Mouse (Mus musculus): ENCODE measurements around the gene Rnf144b.

Rnf144b gene

DNA sequence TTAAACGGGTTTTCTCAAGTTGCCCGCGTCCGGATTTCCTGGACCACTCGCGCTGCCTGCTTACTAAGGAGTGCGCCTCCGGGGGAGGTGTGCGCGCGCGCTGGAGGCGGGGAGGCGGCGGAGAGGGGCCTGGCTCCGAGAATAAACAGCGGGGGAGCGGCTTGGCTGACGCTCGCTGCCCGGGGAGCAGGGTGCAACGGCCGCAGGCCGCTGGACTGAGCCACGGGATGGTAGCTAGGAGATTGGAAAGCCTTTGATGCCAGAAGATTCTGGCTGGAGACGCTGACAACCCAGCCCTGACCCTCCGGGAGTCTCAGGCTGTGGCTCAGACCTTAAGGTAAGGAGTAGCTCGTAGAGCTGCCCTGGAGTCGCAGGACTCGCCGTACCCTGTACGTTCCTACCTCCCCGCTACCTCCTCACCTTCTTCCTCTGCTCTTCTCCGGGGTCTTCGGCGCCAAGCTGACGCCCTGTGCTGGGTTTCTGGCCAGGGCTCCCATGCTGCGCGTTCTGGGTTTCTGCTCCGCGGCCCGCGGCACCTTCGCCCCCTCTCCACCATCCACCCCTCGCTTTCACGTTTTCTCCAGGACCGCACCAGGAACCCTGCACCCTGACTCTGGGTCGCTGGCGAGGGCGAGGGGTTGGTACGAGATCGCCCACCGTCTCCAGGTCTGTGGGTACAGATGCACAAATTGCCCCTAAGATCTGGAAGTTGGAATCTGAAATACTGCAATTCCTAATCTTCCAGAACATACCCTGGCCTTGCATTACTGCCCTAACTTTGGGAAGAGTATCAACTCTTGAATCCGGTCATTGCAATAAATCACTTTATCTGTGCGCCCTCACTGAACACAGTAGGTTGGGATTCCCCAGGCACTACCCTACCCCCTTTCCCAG is at the start of gene Rnf144b:
Gene Rnf144b (plus strand): TSS at position 120 of the 894 bp plus-strand sequence.
- peak; percentile 57 for DNase-seq (ENCODE audit: extremely low spot score, low spot score)

DNA sequence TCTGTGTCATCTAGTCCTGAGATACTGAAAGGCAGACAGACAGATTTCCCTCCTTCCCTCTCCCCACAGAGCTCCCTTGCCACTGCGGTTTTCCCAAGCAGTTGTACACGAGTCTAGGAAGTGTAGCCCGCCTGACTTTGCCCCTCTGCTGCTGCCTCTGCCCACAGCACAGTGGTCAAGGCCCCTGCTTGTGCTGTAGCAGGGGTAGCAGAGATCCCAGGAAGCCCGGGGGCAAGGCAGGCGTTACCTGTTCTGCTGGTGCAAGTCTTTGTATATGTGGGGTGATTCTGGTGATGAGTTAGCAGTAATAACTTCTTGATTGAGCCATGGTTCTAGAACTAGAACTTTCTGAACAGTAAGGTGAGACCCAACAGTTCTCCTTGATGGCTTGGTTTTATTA is 46.3 kb upstream of the Rnf144b start:
- no peak for DNase-seq (ENCODE audit: extremely low spot score, low spot score)

DNA sequence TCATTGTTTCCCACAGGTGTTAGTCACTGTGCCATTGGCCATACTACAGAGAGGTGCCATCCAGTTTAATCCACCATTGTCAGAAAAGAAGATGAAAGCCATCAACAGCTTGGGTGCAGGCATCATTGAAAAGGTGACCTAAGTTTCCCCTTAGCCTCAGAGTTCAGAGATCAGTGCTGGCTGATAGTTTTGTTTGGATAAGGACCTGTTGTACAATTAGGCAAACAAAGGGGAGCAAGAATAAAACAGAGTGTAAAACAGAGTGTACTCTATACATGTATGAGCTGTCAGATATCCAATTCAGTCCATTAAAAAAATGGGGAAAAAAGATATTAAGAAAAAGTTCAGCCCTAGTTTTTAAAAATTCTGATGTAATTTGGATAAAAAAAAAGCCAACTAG is 45.1 kb upstream of the Rnf144b start:
- DNase-seq (ENCODE audit: extremely low spot score, low spot score) = no peak

DNA sequence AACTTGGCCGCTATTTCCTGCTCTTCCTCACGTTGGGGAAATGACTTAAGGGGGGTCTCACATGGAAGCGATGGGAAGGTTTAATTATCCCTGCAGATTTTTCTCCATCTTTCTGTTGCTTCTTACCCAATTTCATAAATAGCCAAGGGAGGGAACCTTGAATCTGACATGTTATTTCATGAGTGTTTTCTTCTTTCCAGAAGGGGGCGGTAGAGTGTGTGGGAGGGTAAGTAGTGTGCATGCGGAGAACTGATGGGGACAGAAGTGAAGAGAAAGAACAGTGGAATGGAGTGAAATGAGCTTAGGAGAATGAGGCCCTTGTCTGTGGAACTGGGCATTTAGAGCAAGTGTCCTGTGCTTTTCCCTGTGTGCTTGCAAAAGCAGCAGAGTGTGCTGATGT is 43.7 kb upstream of the Rnf144b start:
- no peak for DNase-seq (ENCODE audit: extremely low spot score, low spot score)

DNA sequence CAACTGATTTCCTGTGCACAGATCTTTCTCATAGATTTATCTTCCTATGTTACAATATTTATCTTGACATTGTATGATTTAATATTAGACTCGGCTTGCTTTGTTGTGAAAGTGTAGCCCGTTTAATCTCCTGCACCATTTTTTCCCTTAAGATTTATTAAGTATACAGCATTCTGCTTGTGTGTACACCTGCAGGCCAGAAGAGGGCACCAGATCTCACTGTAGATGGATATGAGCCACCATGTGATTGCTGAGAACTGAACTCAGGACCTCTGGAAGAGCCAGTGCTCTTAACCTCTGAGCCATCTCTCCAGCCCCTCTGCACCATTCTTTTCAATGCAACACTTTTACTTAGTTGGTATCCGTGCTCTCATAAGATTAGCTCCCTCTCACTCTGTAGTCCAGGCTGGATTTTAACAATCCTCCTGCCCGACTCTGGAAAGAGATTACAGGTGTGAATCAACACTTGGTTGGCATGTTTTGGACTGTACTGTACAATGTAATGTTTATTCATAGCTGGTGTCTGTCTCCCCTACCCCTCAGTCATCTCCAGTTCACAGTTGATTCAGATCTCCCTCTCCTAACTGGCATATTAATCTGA is 41.5 kb upstream of the Rnf144b start:
- DNase-seq (ENCODE audit: extremely low spot score, low spot score) = no peak

DNA sequence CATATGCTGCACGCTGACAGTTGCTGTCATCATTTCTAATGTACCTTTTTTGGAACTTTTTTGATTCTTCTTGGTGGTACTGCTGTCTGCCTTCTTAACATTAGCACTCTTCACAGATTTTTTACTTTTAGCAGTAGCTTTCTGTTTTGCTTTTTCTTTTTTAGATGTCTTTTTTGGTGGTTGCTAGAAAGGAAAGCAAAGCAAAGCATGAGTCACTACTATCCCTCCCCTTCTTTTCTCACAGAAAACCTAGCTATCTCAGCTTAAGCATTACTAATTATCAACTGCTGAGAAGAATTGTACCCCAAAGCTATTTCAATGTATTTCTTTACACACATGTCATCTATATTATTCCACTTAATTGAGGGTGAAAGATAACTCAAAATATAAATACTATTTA is 34.0 kb upstream of the Rnf144b start:
- no peak for DNase-seq (ENCODE audit: extremely low spot score, low spot score)

DNA sequence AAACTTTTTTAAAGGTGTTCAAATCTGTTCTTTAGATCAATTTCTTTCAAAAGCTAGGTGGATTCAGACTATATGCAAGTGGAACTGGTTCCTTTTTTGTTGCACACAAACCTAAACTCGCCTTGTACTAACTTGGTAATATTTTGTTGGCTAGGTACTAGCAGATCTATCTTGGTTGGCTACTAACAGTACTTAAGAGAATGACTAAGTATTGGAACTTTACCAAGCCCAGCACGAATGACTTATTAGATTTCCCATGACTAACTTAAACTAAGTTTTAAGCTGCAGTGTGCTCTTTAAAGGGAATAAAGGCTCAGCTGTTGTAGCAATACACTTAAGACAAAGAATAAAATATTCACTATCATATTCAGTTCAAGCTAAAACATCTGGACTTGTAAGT is 33.2 kb upstream of the Rnf144b start:
- no peak for DNase-seq (ENCODE audit: extremely low spot score, low spot score)

DNA sequence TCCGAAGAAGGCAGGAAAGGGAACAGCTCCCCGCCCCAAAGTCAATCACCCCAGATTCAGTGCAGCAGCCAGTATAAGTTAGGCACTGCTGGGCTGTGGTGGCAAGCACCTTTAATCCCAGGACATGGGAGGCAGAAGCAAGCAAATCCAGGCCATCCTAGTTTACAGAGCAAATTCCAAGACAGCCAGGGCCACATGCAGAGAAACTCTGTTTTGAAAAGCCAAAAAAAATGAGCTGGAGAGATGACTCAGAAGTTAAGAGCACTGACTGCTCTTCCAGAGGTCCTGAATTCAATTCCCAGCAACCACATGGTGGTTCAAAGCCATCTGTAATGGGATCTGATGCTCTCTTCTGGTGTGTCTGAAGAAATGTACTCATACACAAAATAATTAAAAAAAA is 28.7 kb upstream of the Rnf144b start:
- no peak for DNase-seq (ENCODE audit: extremely low spot score, low spot score)

DNA sequence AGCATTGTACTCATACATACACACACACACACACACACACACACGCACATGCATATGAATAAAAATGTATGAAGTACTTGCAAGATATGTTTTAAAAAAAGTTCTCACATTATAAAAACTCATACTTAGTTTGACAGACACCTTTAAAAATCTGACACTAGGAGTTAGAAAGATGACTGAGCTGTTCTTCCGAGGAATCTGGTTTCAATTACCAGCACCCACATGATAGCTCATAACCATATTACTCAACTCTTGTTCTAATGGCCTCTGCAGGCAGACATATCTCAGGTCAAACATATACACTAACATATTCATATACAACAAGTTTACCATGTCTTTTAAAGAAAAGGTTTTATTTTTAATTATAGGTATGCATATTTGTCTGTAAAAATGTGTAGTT is 25.9 kb upstream of the Rnf144b start:
- no peak for DNase-seq (ENCODE audit: extremely low spot score, low spot score)

DNA sequence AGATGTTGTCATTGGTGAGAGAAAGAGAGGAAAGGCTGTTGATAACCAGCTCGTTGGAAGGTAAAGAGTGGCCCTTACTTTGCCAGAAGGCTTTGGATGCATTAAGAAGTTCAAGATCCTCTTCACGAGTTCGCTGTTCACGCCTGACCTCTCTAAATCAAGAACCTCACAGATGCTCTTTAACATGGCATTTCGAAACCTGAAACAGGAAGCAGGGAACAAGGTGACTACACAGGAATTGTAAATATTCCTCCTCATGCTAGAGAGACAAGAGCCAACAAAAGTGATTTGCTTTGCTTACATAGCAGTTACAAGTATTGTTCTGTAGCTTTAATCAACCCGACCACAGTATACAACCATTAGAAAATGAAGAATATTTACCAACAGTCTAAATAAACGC is 23.2 kb upstream of the Rnf144b start:
- no peak for DNase-seq (ENCODE audit: extremely low spot score, low spot score)

DNA sequence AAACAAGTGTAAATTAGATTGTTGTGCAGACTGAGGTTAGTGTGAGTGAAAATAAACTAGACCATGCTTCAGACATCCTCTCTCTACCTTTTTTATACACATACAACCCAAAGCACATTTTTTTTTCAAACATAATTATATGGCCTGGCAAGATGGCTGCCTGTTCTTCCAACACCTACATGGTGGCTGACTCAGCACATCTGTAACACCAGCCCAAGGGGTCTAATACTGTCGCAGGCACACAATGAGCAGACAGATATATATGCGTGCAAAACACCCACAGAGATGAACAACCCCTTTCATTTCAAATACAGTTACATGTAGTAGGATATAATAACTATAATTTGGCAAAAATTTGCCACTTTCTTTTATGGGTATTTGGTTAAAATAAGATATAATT is 21.9 kb upstream of the Rnf144b start:
- no peak for DNase-seq (ENCODE audit: extremely low spot score, low spot score)

DNA sequence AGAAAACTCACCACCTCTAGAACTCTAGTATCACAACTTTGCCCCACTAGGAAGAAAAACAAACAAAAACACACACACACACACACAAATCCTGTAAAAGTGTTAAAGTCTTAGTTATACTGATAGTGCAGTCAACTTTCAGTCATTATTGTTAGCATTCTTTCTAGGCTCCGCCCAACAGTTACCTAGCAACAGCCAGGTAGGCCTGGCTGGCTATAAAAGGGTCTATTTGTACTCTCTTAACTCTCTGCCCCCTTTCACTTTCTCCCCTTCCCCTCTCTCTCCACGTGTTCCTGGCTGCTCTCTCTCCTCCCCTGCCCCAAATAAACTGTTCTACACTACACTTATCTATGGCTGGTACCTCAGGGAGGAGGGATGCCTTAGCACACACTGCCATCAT is 18.3 kb upstream of the Rnf144b start:
- no peak for DNase-seq (ENCODE audit: extremely low spot score, low spot score)

DNA sequence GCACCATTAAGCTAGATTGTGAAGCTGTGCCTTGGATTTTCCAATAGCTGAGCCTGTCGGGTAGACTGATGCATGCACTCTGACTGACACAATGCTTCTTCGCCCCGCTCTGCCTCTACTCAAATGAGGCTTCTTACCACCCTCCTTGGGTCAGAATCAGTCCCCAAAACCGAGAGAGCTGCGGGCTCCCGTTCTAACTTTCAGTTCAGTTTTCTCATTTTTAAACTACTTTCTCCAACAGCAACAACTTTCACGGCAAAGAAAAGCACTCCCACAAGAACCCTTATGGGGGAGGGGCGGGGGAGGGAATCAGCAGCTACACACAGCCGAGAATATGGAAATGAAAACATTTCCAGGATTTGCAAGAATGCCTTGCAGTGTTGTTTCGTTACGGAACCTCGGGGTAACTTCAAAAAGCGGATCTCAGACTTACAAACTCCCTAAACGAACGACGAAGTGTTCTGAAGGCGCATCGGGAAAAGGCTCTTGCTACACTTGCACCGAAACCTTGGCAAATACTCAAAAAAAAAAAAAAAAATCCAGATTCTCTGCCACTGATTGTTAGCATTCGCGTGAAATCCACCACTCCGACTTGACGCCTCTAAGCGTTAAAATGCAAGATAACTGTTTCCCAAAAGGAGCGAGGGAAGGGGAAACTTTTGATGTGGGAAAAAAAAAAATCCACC is 17.5 kb upstream of the Rnf144b start:
- peak; percentile 57 for DNase-seq (ENCODE audit: extremely low spot score, low spot score)

DNA sequence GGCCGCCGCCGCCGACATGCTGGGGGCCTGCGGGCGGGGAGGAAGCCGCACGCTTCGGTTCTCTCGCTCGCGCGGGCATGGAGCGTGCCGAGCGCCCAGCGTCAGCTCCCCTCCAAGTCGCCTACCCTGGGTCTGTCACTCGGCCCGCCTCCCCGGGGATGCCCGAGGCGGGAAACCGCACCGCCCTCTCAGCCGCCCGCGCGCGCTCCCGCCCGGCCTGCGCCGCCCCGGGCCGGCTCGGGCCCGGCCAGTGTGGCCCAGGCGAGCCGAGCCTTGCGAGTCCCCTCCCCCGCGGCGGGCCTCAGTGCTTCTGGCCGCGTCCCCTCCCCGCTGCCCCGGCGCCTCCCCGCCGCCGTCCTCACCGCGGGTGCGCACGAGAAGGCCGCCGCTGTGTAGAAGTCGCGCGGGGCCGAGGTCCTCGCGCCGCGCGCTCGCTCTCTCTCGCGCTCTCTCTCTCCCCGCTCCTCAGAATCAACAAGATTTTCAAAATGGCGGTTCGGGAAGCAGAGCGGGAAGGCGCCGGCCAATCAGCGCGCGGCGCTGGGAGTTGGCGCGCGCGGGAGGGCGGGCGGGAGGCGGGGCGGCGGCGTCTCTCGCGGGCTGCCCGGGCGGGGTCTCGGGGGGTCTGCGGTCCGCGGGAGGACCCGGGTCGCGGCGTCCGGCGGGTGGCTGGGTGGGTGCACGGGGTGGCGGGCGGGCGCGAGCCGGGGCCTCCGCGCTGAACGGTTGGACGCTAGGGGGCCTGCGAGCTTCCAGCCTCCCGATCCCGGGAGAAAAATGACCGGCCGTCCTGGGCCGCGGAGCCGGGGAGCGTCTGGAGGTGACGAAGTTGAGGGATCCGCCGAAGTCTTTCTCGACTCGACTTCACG is 16.5 kb upstream of the Rnf144b start, which contains the start of gene Dek:
Gene Dek (minus strand): TSS at position 491 of the 869 bp plus-strand sequence.
- peak; percentile 92 for DNase-seq (ENCODE audit: extremely low spot score, low spot score)

DNA sequence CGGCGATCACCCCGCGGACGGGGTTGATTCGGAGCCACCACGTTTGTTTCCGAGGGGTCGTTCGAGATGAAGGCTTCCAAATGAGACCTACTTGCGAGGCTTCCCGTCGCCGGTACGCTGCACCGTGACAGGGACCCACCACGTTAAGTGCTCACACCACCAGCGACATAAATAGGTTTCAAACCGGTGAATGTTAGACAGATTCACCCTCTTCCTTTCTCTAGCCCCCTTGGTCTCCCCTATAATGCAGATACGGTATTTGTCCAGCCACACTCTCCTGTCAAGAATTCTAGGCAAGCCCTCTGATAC is 15.9 kb upstream of the Rnf144b start:
- no peak for DNase-seq (ENCODE audit: extremely low spot score, low spot score)

DNA sequence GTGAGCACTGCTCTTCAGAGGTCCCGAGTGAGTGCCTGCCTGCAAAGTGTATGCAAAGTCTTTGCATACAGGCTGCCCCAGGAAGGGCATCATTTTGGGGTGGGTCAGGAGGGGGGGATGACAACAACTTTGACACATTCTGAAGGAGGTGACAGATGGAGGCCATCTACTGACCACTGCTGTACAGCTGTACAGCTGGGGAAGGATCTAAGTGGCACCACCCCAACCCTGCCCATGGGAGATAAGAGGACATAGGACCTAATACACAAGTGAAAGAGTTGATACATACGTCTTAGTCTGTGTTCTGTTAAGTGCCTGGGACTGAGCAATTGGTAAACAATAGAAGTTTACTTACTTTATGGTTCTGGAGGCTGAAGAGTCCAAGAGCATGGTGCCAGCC is 13.2 kb upstream of the Rnf144b start:
- no peak for DNase-seq (ENCODE audit: extremely low spot score, low spot score)

DNA sequence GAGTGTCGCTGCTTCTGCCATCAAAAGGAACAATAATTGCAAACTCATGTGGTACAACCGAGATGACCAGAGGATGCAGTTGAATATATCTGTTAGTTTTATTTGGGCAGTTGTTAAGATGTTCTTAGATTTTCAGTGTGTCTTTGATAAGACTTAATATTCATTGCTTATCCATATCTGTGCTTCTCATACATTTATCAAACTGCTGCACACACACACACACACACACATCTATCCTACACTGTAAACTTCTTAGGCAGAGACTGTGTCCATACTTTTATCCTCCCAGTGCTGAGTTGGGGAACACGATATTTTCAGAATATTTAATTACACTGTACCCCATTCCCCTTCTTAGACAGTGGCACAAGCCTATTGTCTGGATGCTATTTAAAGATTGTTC is 11.3 kb upstream of the Rnf144b start:
- no peak for DNase-seq (ENCODE audit: extremely low spot score, low spot score)

DNA sequence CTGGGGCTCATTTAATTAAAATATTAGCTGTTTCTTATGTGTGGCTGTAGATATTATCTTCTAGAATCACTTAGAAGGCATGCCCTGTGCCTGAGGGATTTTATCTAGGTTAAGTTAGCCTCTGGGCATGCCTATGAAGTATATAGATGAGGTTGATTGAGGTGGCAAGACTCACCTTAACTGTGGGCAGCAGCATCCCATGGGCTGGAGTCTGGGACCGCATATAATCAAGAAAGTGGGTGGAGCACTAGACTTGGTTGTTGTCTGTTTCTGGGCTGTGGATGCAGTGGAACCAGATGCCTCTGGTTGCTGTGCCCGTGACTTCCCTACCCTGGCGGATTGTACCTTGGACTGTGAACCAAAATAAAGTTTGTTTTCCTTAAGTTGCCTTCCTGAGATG is 10.4 kb upstream of the Rnf144b start:
- DNase-seq (ENCODE audit: extremely low spot score, low spot score) = no peak

DNA sequence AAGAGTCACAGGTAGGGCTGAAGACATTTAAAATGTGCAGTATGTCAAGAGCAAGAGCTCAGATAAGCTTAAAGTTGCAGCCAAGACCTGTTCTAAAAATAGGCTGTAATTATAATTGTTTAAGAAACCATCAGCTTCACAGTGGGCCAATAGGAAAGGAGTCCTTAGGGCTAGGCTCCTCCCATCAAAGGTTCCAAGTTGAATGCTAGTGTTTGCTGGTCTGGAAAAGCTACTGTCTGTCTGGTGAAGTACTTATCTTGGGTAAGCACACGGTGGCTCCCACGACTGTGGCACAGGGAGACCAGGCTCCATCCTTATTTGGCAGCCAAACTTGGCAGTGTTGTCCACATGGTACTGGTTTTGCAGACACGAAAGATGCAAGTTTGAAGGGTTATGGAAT is 9.5 kb upstream of the Rnf144b start:
- no peak for DNase-seq (ENCODE audit: extremely low spot score, low spot score)

DNA sequence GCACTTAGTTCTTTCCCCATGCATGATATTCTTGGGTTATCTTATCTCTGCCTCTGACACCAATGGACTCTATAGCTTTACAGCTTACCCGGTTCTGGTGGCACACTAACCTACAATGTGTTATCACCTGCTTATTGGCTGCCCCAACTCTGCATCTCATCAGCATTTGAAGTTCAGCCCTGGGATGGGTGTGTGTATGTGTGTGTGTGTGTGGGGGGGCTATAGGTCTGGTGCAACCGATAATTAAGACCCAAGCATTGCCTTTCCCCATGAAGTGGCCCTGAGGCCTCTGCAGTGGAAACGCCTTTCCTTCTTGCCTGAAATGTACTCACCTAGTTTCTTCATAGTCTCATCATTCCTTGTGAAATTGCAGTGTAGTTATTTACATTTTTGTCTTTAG is 6.5 kb upstream of the Rnf144b start:
- DNase-seq (ENCODE audit: extremely low spot score, low spot score) = no peak

DNA sequence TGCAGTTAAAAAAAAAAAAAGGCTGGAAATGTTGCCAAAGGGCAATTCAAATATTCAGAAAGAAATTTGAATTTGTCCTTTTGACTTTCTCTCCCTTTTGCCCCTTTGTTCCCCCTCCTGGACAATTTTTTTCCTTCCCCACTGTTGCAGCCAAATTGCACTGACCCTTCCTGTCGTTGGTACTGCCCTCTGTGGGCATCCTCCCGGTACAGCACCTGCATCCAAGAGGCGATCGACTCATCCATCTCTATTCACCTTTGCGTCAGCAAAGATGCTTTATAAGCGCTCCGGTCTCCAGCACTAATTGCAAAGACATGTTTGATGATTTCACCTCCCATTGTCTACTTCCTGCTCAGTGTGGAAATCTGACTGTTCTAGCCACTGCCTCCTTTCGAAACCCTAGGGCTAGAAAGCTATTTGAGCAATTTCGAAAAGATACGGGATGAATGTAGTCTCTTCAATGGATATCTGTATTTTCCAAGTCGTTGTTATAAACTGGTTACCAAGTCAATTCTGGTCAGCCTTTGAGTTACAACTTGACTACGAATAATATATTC is 1.0 kb upstream of the Rnf144b start:
- no peak for DNase-seq (ENCODE audit: extremely low spot score, low spot score)

Measured in neural tube, embryonic 10.5 days (tissue).